Mouse (Mus musculus) c-Kit-positive CD71-positive TER-119-positive erythroid progenitor cells, embryonic 14.5 days (primary cell): ENCODE data around the gene Rnase4.

Source experiments
- DNase-seq: peaks from one replicate; pipeline ENCODE4 v3.0.0-alpha.2; 2013; ENCODE audit warnings: low spot score

The Rnase4 gene

DNA sequence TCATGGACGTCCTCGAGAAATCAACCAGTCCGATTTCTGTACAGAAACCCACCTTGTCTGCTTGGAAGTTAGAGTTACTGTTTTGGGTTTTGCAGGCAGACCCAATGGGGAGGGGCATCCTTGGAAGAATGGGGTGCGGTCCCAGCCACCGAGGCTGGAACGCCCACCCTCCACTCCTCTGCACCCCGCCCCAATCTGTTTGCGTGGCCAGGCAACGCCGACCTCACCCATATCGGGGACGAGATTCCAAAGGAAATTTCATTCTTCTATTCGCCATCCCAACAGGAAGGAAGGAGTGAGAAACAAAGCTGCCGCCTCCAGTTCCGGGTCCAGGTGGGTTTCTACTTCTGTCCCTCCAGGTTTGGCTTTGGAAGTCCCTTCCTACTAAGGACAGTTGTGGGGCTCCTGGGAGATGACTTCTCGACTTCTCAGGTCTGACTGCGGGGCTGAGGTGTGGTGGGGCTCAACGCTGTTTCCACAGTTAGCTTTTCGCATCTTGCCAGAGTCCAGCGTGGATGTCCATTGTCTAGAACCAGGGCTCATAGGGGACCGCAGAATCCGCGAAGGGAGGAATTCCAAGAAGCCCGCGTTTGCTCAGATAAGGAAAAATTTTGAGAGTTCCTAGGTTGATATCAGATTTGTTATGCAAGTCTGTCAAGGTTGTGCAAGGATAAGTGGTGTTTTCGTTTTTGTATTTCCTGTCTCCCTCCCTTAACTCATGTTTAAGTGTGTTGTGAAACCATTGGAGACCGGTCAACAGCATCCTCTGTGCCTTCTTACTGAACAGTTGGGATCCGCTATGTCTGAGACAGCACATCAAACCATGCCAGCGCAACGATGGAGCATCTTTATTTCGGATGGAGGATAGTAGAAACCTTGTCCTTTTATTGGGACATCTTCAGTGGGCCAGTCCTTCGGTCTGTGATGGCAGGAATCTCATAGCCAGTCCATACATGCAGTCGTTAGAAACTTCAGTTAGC lies at the start of gene Rnase4, which contains the start of gene Ang:
Rnase4 (plus strand) TSS at position 157 of the 980 bp plus-strand sequence.
Ang (plus strand) TSS at position 230 of the 980 bp plus-strand sequence.
- no peak for DNase-seq

GRCm38 (mm10) chr14:51041769-51042168 lies 49.1 kb upstream of the Rnase4 start, which contains the start of gene Rnase9:
TSS of gene Rnase9 (minus strand) at chr14:51041869.
- DNase-seq = no peak

- no peak for DNase-seq
These were observed 43.0 kb upstream of the Rnase4 start for GRCm38 (mm10) chr14:51047846-51048245.

DNA sequence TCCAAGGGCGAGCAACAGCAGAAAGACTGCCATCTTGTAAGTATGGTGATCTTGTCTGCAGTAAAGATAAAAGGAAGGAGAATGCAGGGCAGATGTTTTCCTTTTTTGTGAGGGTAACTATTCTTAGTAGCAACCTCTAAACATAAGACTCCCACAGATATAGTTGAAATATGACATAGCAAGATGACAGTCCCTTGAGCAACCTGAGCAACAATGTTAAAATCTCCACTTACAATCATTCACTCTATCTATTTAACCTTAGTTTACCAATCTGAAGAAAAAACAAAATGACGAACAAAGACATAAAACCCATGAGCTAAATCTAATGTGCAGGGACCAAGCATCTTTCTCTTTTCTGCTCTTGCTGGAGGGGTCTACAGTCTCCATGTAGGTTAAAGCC lies 40.8 kb upstream of the Rnase4 start, which contains the start of gene Rnase11:
Rnase11 (minus strand) TSS at position 101 of the 400 bp plus-strand sequence.
- no peak for DNase-seq

DNA sequence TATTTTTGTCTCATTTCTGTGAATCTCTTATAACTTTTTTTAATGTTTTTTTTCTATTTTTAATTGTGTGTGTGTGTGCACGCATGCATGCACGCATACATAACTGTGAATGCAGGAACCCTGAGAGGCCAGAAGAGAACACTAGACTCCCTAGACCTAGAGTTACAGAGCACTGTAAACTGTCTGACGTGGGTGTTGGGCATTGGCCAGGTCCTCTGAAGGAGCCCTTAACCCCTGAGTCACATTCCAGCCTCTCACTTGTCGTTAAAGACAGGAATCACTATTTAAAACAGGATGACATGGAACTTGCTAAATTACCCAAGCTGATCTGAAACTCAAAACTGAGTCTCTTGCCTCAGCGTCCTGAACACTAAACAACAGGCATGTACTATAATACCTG lies 38.9 kb upstream of the Rnase4 start:
- DNase-seq = no peak

DNA sequence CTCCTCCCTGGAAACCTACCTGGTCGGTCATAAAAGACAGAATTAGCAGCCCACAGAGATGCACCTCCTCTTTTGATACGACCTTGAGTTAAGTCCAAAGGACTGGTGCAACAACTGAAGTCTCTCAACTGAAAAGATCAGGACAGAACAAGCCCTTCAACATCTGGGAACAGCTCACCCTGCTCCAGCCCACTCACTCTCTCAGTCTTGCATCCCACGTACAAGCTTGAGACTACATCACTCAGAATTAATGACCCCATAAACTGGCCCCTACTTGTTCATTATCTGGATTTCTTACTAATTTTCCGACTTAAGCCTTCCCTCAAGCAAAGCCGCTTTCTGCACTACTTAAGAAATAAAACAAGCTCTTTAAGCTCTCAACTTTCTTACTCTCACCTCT lies 37.7 kb upstream of the Rnase4 start:
- no peak for DNase-seq

- DNase-seq = no peak
These were observed 36.3 kb upstream of the Rnase4 start for GRCm38 (mm10) chr14:51054243-51055237.

DNA sequence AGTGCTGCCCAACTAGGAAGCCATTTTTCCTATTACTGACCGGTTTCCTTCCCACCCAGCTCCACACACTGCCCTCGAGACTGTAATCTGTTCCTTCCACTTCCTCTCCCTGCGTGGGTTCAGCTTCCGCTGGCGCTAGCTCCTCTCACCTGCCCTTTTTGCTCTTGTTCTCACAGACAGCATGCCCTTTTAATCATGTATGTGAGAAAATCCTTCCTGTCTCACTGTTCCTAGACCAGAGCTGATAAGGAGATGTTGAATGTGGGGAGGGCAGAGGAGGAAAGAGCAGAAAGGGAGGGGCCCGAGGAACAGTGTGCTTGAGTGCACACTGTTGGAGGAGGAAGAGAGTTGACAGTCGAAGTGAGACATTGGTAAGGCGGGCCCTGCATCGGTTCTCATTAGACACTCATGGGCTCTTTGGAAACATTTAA lies 33.5 kb upstream of the Rnase4 start, which contains the start of gene Rnase12:
Rnase12 (minus strand) TSS at position 261 of the 431 bp plus-strand sequence.
- no peak for DNase-seq

DNA sequence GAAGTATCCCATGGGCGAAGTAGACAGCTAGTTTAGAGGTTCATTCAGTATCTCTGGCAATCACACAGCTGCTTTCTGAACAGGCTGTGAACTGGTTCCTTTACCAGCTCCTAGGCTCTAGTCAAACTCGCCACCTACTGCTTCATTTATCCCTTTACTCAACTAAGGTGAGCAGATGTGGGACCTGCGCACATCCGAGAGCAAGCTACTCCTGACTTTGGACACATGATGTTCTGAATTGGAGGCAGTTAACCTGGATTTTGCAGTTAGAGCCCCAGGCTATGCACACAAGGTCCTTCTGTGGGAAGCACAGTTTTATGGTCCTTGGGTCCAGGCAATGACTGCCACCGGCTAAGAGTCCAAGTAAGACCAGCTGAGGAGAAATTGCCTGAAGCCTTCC lies 30.1 kb upstream of the Rnase4 start:
- no peak for DNase-seq

GRCm38 (mm10) chr14:51068956-51069355 lies 21.9 kb upstream of the Rnase4 start:
- no peak for DNase-seq

- peak; percentile 74 for DNase-seq
These were observed 21.3 kb upstream of the Rnase4 start for GRCm38 (mm10) chr14:51069617-51070016.

- DNase-seq = no peak
These were observed 16.5 kb upstream of the Rnase4 start, which contains the start of gene Olfr750 for GRCm38 (mm10) chr14:51074335-51074734. TSS of gene Olfr750 (minus strand) at chr14:51074435.

DNA sequence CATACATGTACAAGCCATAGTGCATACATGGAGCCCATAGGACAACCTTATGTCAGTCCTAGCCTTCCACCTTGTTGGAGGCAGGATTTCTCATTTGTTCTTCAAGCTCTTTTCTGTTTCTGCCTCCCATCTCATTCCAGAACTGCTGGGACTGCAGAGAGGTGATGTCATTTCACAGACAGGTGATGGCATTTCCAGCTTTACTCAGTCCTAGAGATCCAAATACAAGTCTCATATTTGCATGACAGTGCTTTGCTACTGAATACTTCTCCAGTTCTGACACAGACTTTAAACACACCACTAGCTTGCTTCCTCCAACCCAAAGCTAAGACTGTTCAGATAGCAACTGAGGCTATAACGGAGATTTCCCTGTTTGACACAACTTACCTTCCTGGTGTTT lies 11.7 kb upstream of the Rnase4 start:
- DNase-seq = no peak

DNA sequence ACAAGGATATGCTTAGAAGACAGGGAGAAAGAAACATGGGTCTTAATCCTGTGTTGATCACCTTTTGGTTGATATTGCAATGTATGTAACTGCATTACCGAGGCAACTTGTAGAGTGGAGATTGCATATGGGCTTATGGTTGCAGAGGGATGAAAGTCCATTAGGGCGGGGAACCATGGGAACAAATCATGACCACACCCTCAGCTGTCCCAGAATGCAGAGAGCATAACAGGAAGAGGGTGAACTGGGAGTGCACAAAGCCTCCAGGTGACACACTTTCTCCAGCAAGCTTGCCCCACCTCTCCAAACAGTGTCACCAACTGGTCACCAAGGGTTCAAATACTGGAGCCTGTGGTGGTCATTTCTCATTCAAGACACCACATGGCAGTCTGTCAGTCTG lies 9.8 kb upstream of the Rnase4 start:
- no peak for DNase-seq

DNA sequence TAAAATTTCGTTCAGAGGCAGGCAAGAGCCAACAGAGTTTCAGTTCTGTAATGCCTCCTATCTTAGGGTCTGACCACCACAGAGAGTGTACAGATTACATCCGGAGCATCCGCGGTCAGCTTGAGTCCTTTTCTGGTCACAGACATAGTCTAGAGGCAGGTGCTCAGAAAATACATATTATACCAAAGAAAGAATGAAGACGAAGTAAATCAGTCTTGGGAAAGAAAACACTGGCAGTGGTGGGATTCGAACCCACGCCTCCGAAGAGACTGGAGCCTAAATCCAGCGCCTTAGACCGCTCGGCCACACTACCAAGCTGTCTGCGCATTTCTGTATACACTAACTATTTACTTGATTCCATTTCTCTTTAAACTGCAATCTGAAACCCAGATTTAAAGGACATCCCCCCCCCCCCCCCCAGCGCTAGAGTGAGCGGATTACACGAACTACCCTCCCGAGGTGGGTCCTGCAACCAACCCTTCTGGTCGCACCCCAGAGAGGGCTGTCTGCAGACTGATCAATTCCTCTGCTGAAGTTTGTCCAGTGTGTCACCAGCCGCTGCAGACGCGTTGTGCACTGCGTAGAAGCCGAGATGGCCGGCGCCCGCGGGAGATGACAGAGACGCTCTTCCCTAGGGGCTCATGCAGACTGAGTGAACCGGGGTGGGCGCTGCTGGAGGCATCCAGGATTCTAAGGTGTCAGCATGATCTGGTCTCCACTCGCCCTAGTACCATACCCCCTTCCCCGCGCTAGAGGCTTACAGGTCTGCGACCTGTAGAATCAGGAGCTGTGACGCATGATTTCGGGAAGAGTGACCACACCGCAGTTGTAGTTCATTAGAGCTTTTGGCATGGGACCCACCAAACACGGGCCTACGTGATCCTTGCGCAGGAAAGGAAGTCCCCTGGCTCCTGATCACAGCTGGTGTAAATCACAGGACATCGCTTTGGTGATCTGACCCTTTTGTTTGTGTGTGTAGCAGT lies 8.0 kb upstream of the Rnase4 start:
- DNase-seq = peak; percentile 65

DNA sequence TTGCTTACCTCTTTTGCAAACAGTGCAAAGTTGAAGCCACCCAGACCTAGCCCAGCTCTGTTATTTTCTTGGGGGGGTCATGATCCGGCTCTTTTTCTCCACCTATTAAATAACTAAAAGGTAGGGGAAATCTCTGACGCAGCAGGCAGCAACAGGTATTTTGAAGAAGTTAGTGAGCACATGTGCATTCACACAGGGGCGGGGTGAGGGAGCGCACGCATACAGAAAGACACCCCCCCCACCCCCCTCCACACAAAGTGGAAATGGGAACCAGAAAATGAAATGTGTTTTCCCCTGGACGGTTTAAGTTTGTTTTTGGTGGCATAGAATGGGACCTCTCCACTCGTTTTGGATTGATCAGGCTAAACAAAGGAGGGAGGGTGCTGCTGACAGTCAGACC lies 7.1 kb upstream of the Rnase4 start:
- DNase-seq = no peak

DNA sequence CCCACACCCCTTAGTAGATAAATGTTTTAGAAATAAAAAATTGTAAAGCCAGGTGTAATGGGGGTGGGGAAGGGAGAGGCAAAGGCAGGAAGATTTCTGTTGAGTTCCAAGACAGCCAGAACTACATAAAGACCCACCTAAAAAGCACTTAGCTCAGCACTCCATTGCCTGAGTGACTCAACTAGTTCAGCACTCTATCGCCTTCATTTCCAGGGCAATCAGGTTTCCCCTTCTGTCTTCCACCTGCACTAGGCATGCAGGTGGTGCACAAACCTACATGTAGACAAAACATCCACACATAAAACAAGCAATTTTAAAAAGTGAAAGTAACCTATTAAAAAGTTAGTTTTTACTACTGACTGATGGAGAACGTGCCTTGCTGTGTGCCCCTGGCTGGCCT lies 5.8 kb upstream of the Rnase4 start:
- DNase-seq = no peak

- no peak for DNase-seq
These were observed 5.0 kb upstream of the Rnase4 start for GRCm38 (mm10) chr14:51085911-51086310.

GRCm38 (mm10) chr14:51087762-51088161 lies 3.1 kb upstream of the Rnase4 start:
- no peak for DNase-seq

- DNase-seq = peak; percentile 85
These were observed 2.5 kb upstream of the Rnase4 start for GRCm38 (mm10) chr14:51088166-51088969.
